Mouse (Mus musculus) embryonic fibroblast, embryonic 13.5 days (primary cell): ENCODE results near the gene Spata13. TPM values are rescaled to one million over a fixed set of nuclear protein-coding genes. Genes with fewer than 3 reads are reported as not detected.

Experiments
- H3K27ac ChIP-seq: 2 replicates; pipeline ENCODE4 v1.5.1; 2012; ENCODE audit warnings: low read length, control low read depth, inconsistent platforms; ENCODE audit not compliant: insufficient read depth
- H3K4me1 ChIP-seq: 2 replicates; pipeline ENCODE4 v1.6.1; 2011; ENCODE audit warnings: low read length; ENCODE audit not compliant: control insufficient read depth, insufficient read depth
- H3K4me3 ChIP-seq: 2 replicates; pipeline ENCODE4 v1.5.1; 2011; ENCODE audit warnings: mild to moderate bottlenecking, control low read depth, low read length; ENCODE audit not compliant: insufficient read depth
- CTCF ChIP-seq: IDR thresholded peaks from 2 replicates; pipeline ENCODE4 v1.5.1; 2011; ENCODE audit warnings: mild to moderate bottlenecking, control low read depth, low read length, moderate library complexity, borderline replicate concordance; ENCODE audit not compliant: insufficient read depth
- POLR2A ChIP-seq: IDR thresholded peaks from 2 replicates; pipeline ENCODE4 v1.6.1; 2011; ENCODE audit warnings: low read depth, mild to moderate bottlenecking, control low read depth, low read length, moderate library complexity
- polyA plus RNA-seq: library from polyadenylated mRNA; stranded (reverse); fragments of >200 nt; gene quantifications from 2 replicates; pipeline ENCODE4 v1.2.4, GENCODE M21; 2011; ENCODE audit warnings: low read depth; ENCODE audit not compliant: missing spikeins, insufficient read length

The Spata13 gene
- polyA plus RNA-seq, 1 experiment = 11.1 TPM

- Histone ChIP-seq H3K4me1 (peaks cover 7% of the 10 kb centered on the region), H3K4me3 (no peak overlapping the region), H3K27ac (no peak overlapping the region)
- TF ChIP-seq CTCF (no peak), POLR2A (no peak)
Observed at GRCm38 (mm10) chr14:60636608-60636980, 2.8 kb downstream of the Spata13 start.

- H3K4me1 ChIP-seq = peaks cover 7% of the 10 kb centered on the region
- TF ChIP-seq POLR2A (no peak), CTCF (no peak)
- H3K27ac ChIP-seq = no peak overlapping the region
- H3K4me3 ChIP-seq = no peak overlapping the region
Observed at GRCm38 (mm10) chr14:60636996-60637395, 3.2 kb downstream of the Spata13 start.

GRCm38 (mm10) chr14:60638159-60638558 lies 4.4 kb downstream of the Spata13 start:
- H3K27ac ChIP-seq = no peak overlapping the region
- TF ChIP-seq POLR2A (no peak), CTCF (no peak)
- H3K4me3 ChIP-seq = no peak overlapping the region

GRCm38 (mm10) chr14:60639195-60639594 lies 5.4 kb downstream of the Spata13 start:
- H3K27ac ChIP-seq = no peak overlapping the region
- H3K4me3 ChIP-seq = no peak overlapping the region
- H3K4me1 ChIP-seq = peaks cover 3% of the 10 kb centered on the region
- no peak for TF ChIP-seq CTCF
- TF ChIP-seq POLR2A = no peak

More at GRCm38 (mm10) chr14:60638159-60638558, 4.4 kb downstream of the Spata13 start:
- peaks cover 6% of the 10 kb centered on the region for H3K4me1 ChIP-seq

- Histone ChIP-seq H3K27ac (no peak overlapping the region), H3K4me3 (no peak overlapping the region), H3K4me1 (peaks cover 3% of the 10 kb centered on the region)
- TF ChIP-seq POLR2A = no peak
- TF ChIP-seq CTCF = no peak
Observed at GRCm38 (mm10) chr14:60641120-60641519, 7.3 kb downstream of the Spata13 start.

- H3K4me3 ChIP-seq = no peak overlapping the region
- H3K27ac ChIP-seq = no peak overlapping the region
- no peaks in the 10 kb centered on the region; the same call in 1 of the 2 replicates for H3K4me1 ChIP-seq
- no peak for TF ChIP-seq CTCF
- no peak for TF ChIP-seq POLR2A
Observed at GRCm38 (mm10) chr14:60642131-60642530, 8.3 kb downstream of the Spata13 start.

GRCm38 (mm10) chr14:60643098-60643870 lies 9.5 kb downstream of the Spata13 start:
- Histone ChIP-seq H3K4me3 (no peak overlapping the region), H3K27ac (0 out of 2 replicates have a peak overlapping the region, but pooled peaks have one; percentile 3), H3K4me1 (no peaks in the 10 kb centered on the region; the same call in 1 of the 2 replicates)
- no peak for TF ChIP-seq CTCF
- TF ChIP-seq POLR2A = no peak

GRCm38 (mm10) chr14:60646373-60646772 lies 12.6 kb downstream of the Spata13 start:
- Histone ChIP-seq H3K4me1 (no peaks in the 10 kb centered on the region; the same call in 1 of the 2 replicates), H3K4me3 (no peak overlapping the region), H3K27ac (no peak overlapping the region)
- TF ChIP-seq POLR2A = no peak
- TF ChIP-seq CTCF = no peak

- no peak overlapping the region for H3K27ac ChIP-seq
- H3K4me1 ChIP-seq = no peaks in the 10 kb centered on the region; the same call in 1 of the 2 replicates
- H3K4me3 ChIP-seq = no peak overlapping the region
- TF ChIP-seq POLR2A (no peak), CTCF (no peak)
Observed at GRCm38 (mm10) chr14:60647885-60648284, 14.1 kb downstream of the Spata13 start.

- no peaks in the 10 kb centered on the region for H3K4me1 ChIP-seq
- TF ChIP-seq POLR2A = no peak
- TF ChIP-seq CTCF = no peak
- no peak overlapping the region for H3K27ac ChIP-seq
- H3K4me3 ChIP-seq = no peak overlapping the region
Observed at GRCm38 (mm10) chr14:60648956-60649355, 15.2 kb downstream of the Spata13 start.

GRCm38 (mm10) chr14:60653184-60653583 lies 19.4 kb downstream of the Spata13 start:
- Histone ChIP-seq H3K27ac (no peak overlapping the region), H3K4me1 (no peaks in the 10 kb centered on the region; the same call in 1 of the 2 replicates), H3K4me3 (no peak overlapping the region)
- TF ChIP-seq POLR2A (no peak), CTCF (no peak)
